Mouse (Mus musculus) testis, adult 2 months (tissue): ENCODE data around the gene Ppp1r1c.

ENCODE experiments used
- CTCF ChIP-seq: fragments of 200-500 bp; IDR thresholded peaks from 2 replicates; pipeline ENCODE4 v1.5.1; 2012; ENCODE audit warnings: low read depth, mild to moderate bottlenecking, inconsistent platforms, low read length, moderate library complexity; ENCODE audit not compliant: control insufficient read depth, insufficient read depth, insufficient replicate concordance
- POLR2A ChIP-seq: fragments of 200-500 bp; IDR thresholded peaks from 2 replicates; pipeline ENCODE4 v1.6.1; 2012; ENCODE audit warnings: low read depth, mild to moderate bottlenecking, inconsistent platforms, low read length, moderate library complexity; ENCODE audit not compliant: control insufficient read depth

DNA sequence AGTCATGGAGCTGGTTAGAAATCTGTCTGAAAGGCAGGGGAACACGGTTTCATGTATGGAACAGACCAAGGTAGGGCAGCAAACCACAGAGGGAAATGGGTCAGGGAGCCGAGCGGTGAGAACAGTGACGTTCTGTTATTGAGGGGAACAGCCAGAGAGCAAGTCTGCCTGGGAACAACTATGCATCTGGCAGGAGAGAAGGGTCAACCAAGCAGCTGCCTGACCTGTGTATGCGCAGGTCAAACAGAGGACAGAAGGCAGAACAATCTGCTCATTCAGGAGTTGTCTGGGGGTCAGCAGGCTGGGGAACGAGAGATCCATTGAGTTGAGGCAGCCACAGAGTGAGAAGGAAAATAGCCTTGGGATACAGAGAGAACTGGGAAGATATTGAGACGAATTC, 91.0 kb downstream of the Ppp1r1c start:
- TF ChIP-seq CTCF (no peak), POLR2A (no peak)
